Mouse (Mus musculus): ENCODE results near the gene Gm20924.
"Not testable (repeated sequence)": the region's sequence is repeated elsewhere in the genome, so short reads cannot be mapped to it uniquely, and the experiment has no call there.

Gene Gm20924

GRCm38 (mm10) chrY:65207427-65207826 lies at the start of gene Gm20924:
Gm20924 (minus strand) TSS chrY:65207527.
- DNase-seq, result not testable (repeated sequence)

Data from retina, postnatal 1 day (tissue).